Mouse (Mus musculus): ENCODE data around the gene 9930104L06Rik. TPM values are rescaled to one million over a fixed set of nuclear protein-coding genes. Genes with fewer than 3 reads are reported as not detected.
"Not testable (repeated sequence)": the region's sequence is repeated elsewhere in the genome, so short reads cannot be mapped to it uniquely, and the experiment has no call there.

9930104L06Rik gene
- total and polyA plus RNA-seq, 2 experiments from 2014 or later = 8.9 to 21.7 TPM

DNA sequence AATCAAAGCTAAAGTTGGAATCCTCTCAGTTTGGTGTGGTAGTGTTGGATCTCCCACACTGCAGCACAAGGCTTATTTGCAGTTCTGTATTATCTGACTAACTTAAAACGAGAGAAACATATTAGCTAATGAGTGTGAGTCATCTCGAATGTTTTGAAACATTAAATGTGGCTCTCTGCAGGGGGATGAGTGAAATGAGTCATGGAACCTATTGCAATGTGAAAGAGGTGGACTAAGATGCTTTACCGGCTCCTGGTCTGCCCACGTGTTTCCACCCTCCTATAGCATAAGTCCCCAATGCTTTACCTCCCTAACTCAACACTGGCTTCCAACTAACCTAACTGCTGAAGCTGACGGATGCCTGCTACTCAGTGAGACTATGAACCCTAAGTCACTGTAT, 8.7 kb upstream of the 9930104L06Rik start:
- H3K4me1 ChIP-seq (ENCODE audit: insufficient read depth, low read length) = no peaks in the 10 kb centered on the region
- no peak overlapping the region for H3K4me2 ChIP-seq (ENCODE audit: low read depth, low read length, poor library complexity, severe bottlenecking)
- WGBS = 95% methylated on average over 5 of the region's 5 CpGs
- TF ChIP-seq CTCF (IDR thresholded peaks at IDR 0.05) = no peak
- H3K9me3 ChIP-seq (ENCODE audit: low read length) = no peaks in the 10 kb centered on the region
- H3K27me3 ChIP-seq (ENCODE audit: insufficient read depth, low read length) = no peaks in the 10 kb centered on the region
- no peak overlapping the region for H3K9ac ChIP-seq (replicated peaks; ENCODE audit: low read length, poor library complexity, severe bottlenecking)
- H3K27ac ChIP-seq (ENCODE audit: low read depth, low read length) = no peak overlapping the region
- ATAC-seq (ENCODE audit: low FRiP score) (no peak), DNase-seq (ENCODE audit: low spot score) (no peak)
- peaks cover 3% of the 10 kb centered on the region; the same call in 1 of the 2 replicates for H3K36me3 ChIP-seq (ENCODE audit: insufficient read depth, low read length)
- no peak overlapping the region for H3K4me3 ChIP-seq (ENCODE audit: low read depth, low read length)

DNA sequence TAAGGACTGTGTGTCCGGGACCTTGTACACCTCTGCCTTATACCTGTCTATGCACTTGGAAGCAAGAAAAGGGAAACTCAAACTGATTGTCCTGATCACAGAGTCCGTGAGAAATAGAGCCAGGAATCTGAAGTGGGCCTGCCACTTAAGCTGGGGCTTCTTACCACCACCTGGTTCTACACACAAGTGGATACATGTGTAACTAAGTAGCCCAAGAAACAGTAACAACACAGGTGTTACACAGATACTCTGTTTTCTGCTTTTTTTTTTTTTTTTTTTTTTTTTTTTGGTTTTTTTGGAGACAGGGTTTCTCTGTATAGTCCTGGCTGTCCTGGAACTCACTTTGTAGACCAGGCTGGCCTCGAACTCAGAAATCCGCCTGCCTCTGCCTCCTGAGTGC, 2.4 kb downstream of the 9930104L06Rik start, which contains the start of gene Cdca8:
Gene Cdca8, minus strand, starts transcription at position 101 of the 400 bp plus-strand sequence.
- not testable (repeated sequence) for H3K27ac ChIP-seq (ENCODE audit: low read depth, low read length); DNase-seq (ENCODE audit: low spot score); H3K9me3 ChIP-seq (ENCODE audit: low read length); H3K27me3 ChIP-seq (ENCODE audit: insufficient read depth, low read length); H3K9ac ChIP-seq (replicated peaks; ENCODE audit: low read length, poor library complexity, severe bottlenecking); ATAC-seq (ENCODE audit: low FRiP score); H3K4me3 ChIP-seq (ENCODE audit: low read depth, low read length); H3K4me2 ChIP-seq (ENCODE audit: low read depth, low read length, poor library complexity, severe bottlenecking); H3K4me1 ChIP-seq (ENCODE audit: insufficient read depth, low read length)
- 96% methylated on average over 4 of the region's 4 CpGs for WGBS
- H3K36me3 ChIP-seq (ENCODE audit: insufficient read depth, low read length) = peaks cover 18% of the 10 kb centered on the region

DNA sequence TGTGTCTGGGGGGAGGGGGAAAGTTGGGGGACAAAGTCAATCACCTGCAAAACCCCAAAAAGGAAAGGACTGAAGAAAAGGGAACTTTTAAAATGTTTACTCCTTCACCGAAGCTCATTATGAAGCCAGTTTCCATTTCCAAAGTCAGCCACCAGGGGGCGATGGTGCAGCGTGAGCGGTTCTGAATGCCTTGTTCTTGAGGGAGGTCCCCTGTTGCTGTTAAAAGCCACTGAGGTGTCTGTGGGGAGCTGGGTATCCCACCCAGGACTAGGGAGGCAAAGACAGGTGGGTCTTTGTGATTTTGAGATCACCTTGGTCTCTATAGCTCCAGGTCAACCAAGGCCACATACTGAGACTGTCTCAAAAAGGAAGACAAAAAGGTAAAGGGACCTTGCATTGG, 6.2 kb downstream of the 9930104L06Rik start:
- H3K9ac ChIP-seq (replicated peaks; ENCODE audit: low read length, poor library complexity, severe bottlenecking) = no peak overlapping the region
- H3K9me3 ChIP-seq (ENCODE audit: low read length) = no peaks in the 10 kb centered on the region
- H3K4me3 ChIP-seq (ENCODE audit: low read depth, low read length) = no peak overlapping the region
- H3K36me3 ChIP-seq (ENCODE audit: insufficient read depth, low read length) = peaks cover 18% of the 10 kb centered on the region
- 9% methylated on average over 4 of the region's 4 CpGs for WGBS
- no peak overlapping the region for H3K27ac ChIP-seq (ENCODE audit: low read depth, low read length)
- no peak overlapping the region for H3K4me2 ChIP-seq (ENCODE audit: low read depth, low read length, poor library complexity, severe bottlenecking)
- H3K27me3 ChIP-seq (ENCODE audit: insufficient read depth, low read length) = no peaks in the 10 kb centered on the region
- peak; percentile 80 for DNase-seq (ENCODE audit: low spot score)
- ATAC-seq (ENCODE audit: low FRiP score) = no peak
- H3K4me1 ChIP-seq (ENCODE audit: insufficient read depth, low read length) = no peaks in the 10 kb centered on the region
- peak; percentile 97 for TF ChIP-seq CTCF (IDR thresholded peaks at IDR 0.05)

DNA sequence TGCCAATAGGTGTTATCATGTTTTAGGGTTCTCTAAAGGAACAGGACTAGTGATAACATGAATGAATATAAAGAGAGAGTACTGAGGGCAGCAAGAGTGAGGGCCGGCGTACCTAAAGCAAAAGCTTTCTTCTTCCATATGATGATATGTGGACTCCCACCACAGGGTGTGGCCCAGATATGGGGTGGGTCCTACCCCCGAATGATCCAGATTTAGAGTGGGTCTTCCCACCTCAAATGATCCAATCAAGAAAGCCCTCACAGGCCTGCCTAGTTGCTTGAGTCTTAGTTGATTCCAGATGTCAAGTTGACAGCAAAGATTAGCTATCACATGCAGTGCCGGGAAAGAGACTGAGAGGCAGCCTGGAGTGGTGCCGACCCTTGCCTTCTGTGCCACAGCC, 6.9 kb downstream of the 9930104L06Rik start:
- Histone ChIP-seq H3K36me3 (ENCODE audit: insufficient read depth, low read length) (peaks cover 18% of the 10 kb centered on the region), H3K4me1 (ENCODE audit: insufficient read depth, low read length) (no peaks in the 10 kb centered on the region), H3K4me3 (ENCODE audit: low read depth, low read length) (no peak overlapping the region), H3K4me2 (ENCODE audit: low read depth, low read length, poor library complexity, severe bottlenecking) (no peak overlapping the region), H3K27me3 (ENCODE audit: insufficient read depth, low read length) (no peaks in the 10 kb centered on the region), H3K9me3 (ENCODE audit: low read length) (no peaks in the 10 kb centered on the region), H3K27ac (ENCODE audit: low read depth, low read length) (no peak overlapping the region), H3K9ac (replicated peaks; ENCODE audit: low read length, poor library complexity, severe bottlenecking) (no peak overlapping the region)
- TF ChIP-seq CTCF (IDR thresholded peaks at IDR 0.05) = no peak
- WGBS = 88% methylated on average over 5 of the region's 5 CpGs
- no peak for ATAC-seq (ENCODE audit: low FRiP score)
- DNase-seq (ENCODE audit: low spot score) = no peak

DNA sequence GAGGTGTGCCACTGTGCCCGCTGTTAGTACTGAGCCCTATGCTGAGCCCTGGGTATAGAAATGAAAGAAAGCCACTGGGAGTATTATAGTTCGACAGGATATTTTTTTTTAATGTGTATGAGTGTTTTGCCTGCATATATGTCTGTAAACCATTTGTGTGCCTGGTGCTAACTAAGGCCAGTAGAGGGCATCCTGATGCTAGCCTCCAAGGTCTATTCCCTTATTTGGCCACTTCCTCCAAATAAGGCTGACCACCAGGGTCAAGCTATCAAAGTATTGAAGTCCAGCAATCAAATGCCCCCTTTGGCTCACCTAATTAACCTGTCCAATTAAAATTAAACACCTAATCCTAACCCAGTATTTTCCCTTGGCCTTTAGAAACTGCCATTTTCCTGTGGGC, 8.1 kb downstream of the 9930104L06Rik start:
- peaks cover 14% of the 10 kb centered on the region for H3K36me3 ChIP-seq (ENCODE audit: insufficient read depth, low read length)
- H3K9me3 ChIP-seq (ENCODE audit: low read length) = no peaks in the 10 kb centered on the region
- H3K9ac ChIP-seq (replicated peaks; ENCODE audit: low read length, poor library complexity, severe bottlenecking) = no peak overlapping the region
- no peaks in the 10 kb centered on the region for H3K4me1 ChIP-seq (ENCODE audit: insufficient read depth, low read length)
- no peak overlapping the region for H3K4me3 ChIP-seq (ENCODE audit: low read depth, low read length)
- H3K4me2 ChIP-seq (ENCODE audit: low read depth, low read length, poor library complexity, severe bottlenecking) = no peak overlapping the region
- H3K27ac ChIP-seq (ENCODE audit: low read depth, low read length) = no peak overlapping the region
- WGBS = 61% methylated on average over 2 of the region's 2 CpGs
- no peaks in the 10 kb centered on the region for H3K27me3 ChIP-seq (ENCODE audit: insufficient read depth, low read length)
- ATAC-seq (ENCODE audit: low FRiP score) (no peak), DNase-seq (ENCODE audit: low spot score) (peak; percentile 21)
- TF ChIP-seq CTCF (IDR thresholded peaks at IDR 0.05) = peak; percentile 74

DNA sequence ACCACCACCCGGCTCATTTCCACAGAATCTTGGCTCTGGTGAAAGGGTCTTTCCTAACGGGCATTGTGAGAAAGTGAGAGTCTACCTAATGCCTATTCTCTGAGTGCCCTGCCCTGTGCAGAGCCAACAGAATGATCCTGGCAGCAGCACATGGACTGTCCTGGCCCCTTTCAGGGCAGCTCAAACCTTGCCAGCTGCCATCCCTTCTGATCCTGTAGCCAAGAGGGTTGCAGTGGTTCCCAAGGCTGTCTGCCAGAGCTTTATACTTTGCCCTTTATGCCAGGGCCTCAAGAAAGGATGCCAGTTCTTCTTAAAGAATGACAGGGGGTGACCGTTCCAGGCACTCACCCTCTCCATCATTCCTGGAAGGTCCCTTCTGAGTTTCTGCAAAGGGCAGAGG, 12.6 kb downstream of the 9930104L06Rik start:
- Histone ChIP-seq H3K36me3 (ENCODE audit: insufficient read depth, low read length) (no peaks in the 10 kb centered on the region), H3K9me3 (ENCODE audit: low read length) (no peaks in the 10 kb centered on the region), H3K4me3 (ENCODE audit: low read depth, low read length) (no peak overlapping the region), H3K4me2 (ENCODE audit: low read depth, low read length, poor library complexity, severe bottlenecking) (no peak overlapping the region), H3K27me3 (ENCODE audit: insufficient read depth, low read length) (no peaks in the 10 kb centered on the region), H3K27ac (ENCODE audit: low read depth, low read length) (no peak overlapping the region), H3K9ac (replicated peaks; ENCODE audit: low read length, poor library complexity, severe bottlenecking) (no peak overlapping the region), H3K4me1 (ENCODE audit: insufficient read depth, low read length) (no peaks in the 10 kb centered on the region)
- DNase-seq (ENCODE audit: low spot score) = peak; percentile 64
- no peak for TF ChIP-seq CTCF (IDR thresholded peaks at IDR 0.05)
- no peak for ATAC-seq (ENCODE audit: low FRiP score)
- WGBS = 69% methylated on average over 3 of the region's 3 CpGs
